Comparison of ENCODE assay signal across 26 mouse cellular contexts in genomic region chr5:135923901-135924300, GRCm38 (mm10). TPM values are rescaled to one million over a fixed set of nuclear protein-coding genes. Genes with fewer than 3 reads are reported as not detected.
"Had no signal": no experiment of that assay in that cellular context is flagged by ENCODE, and none has a peak within 500 bp of the region (broad histone marks: within the 10 kb centered on the region; RNA-seq: fewer than 3 reads in every experiment).

No protein-coding gene starts in this region.

- H3K4me2 ChIP-seq: liver, embryonic 13.5 days; midbrain, embryonic 11.5 days; neural tube, embryonic 12.5 days; neural tube, embryonic 15.5 days; stomach, embryonic 15.5 days had no signal

- H3K27ac ChIP-seq: kidney, postnatal 0 days; layer of hippocampus, adult 2 months; liver, embryonic 13.5 days; neural tube, embryonic 12.5 days; neural tube, embryonic 15.5 days; stomach, embryonic 15.5 days had no signal

- DNase-seq: kidney, postnatal 25 days; layer of hippocampus, adult 9-11 months; liver, embryonic 13.5 days; lung, adult 2 months; lung, postnatal 14 days; lung, postnatal 4 days; midbrain, embryonic 14.5 days; retina, postnatal 1 day; right cerebral cortex, postnatal 25 days; spleen, adult 18-20 months; thymus, postnatal 25 days had no signal

- H3K4me3 ChIP-seq: layer of hippocampus, adult 2 months; liver, embryonic 13.5 days; neural tube, embryonic 12.5 days; neural tube, embryonic 15.5 days; stomach, embryonic 15.5 days had no signal

- H3K9ac ChIP-seq: liver, embryonic 13.5 days; neural tube, embryonic 12.5 days; neural tube, embryonic 15.5 days; stomach, embryonic 15.5 days had no signal

- H3K9me3 ChIP-seq: liver, embryonic 13.5 days; neural tube, embryonic 12.5 days; neural tube, embryonic 15.5 days; stomach, embryonic 15.5 days had no signal

- H3K27me3 ChIP-seq: liver, embryonic 13.5 days; neural tube, embryonic 12.5 days; neural tube, embryonic 15.5 days; stomach, embryonic 15.5 days had no signal

- H3K4me1 ChIP-seq: stomach, embryonic 15.5 days had no signal

RNA-seq across cellular contexts. Expression of gene Hspb1, which starts 36.2 kb away (rescaled TPM):
- total RNA-seq: megakaryocyte progenitor cell, adult 5-6 weeks; megakaryocyte-erythroid progenitor cell, adult 5-6 weeks had no signal

RNA-seq across cellular contexts. Expression of gene Zp3, which starts 56.0 kb away (rescaled TPM):
- total RNA-seq: layer of hippocampus, adult 2 months; layer of hippocampus, postnatal 25 days; left cerebral cortex, adult 18-20 months; left cerebral cortex, postnatal 25 days; liver, adult 2 months; megakaryocyte-erythroid progenitor cell, adult 5-6 weeks had no signal
- polyA plus RNA-seq: kidney, embryonic 14.5 days; large intestine, adult 2 months; limb, embryonic 11.5 days; liver, adult 2 months; liver, embryonic 13.5 days; midbrain, embryonic 11.5 days; midbrain, embryonic 14.5 days; neural tube, embryonic 12.5 days had no signal
